Mouse (Mus musculus) midbrain, embryonic 10.5 days (tissue): ENCODE data around the gene Scarf1. TPM values are rescaled to one million over a fixed set of nuclear protein-coding genes. Genes with fewer than 3 reads are reported as not detected.
"Not testable (repeated sequence)": the region's sequence is repeated elsewhere in the genome, so short reads cannot be mapped to it uniquely, and the experiment has no call there.

Source experiments
- DNase-seq: peaks from one replicate; pipeline ENCODE4 v3.0.0-alpha.2; 2017; ENCODE audit warnings: low spot score
- H3K27ac ChIP-seq: fragments of 300-500 bp; sonication (generic); replicated peaks from 2 replicates; pipeline ENCODE4 v1.5.1; 2016; ENCODE audit warnings: mild to moderate bottlenecking
- H3K27me3 ChIP-seq: fragments of 300-500 bp; sonication (generic); 2 replicates; pipeline ENCODE4 v1.6.1; 2016; ENCODE audit warnings: low read depth, mild to moderate bottlenecking; ENCODE audit not compliant: poor library complexity, severe bottlenecking
- H3K36me3 ChIP-seq: fragments of 300-500 bp; sonication (generic); 2 replicates; pipeline ENCODE4 v1.6.1; 2016; ENCODE audit warnings: mild to moderate bottlenecking, moderate library complexity
- H3K4me1 ChIP-seq: fragments of 300-500 bp; sonication (generic); 2 replicates; pipeline ENCODE4 v1.6.1; 2016
- H3K4me3 ChIP-seq: fragments of 300-500 bp; sonication (generic); 2 replicates; pipeline ENCODE4 v1.5.1; 2016; ENCODE audit warnings: mild to moderate bottlenecking, moderate library complexity
- H3K9me3 ChIP-seq: fragments of 300-500 bp; sonication (generic); replicated peaks from 2 replicates; pipeline ENCODE4 v1.6.1; 2016; ENCODE audit warnings: mild to moderate bottlenecking
- WGBS: fragments of 180-500 bp; shearing (Covaris S2); methylation state at CpG from one replicate; pipeline ENCODE4 v1.1.7; 2016; 5-methylcytosine and 5-hydroxymethylcytosine counted together
- polyA plus RNA-seq: library from polyadenylated mRNA; unstranded; fragments of >200 nt; fragmentation: Nextera tagmentation; extraction: Ambion mirVana; gene quantifications from 2 replicates; pipeline ENCODE4 v1.2.1, GENCODE M21; 2016

Scarf1 gene
- polyA plus RNA-seq, 1 experiment from 2014 or later = 4.8 TPM

- 59% methylated on average over 5 of the region's 5 CpGs for WGBS
- Histone ChIP-seq H3K9me3 (no peaks in the 10 kb centered on the region), H3K4me1 (peaks cover 46% of the 10 kb centered on the region), H3K27ac (peak overlapping the region; percentile 24), H3K27me3 (no peaks in the 10 kb centered on the region), H3K4me3 (no peak overlapping the region), H3K36me3 (0 out of 2 replicates have a peak, but pooled peaks cover 2% of the 10 kb centered on the region)
- no peak for DNase-seq
Observed at GRCm38 (mm10) chr11:75549658-75550111, 36.3 kb downstream of the Scarf1 start.

GRCm38 (mm10) chr11:75550200-75550946 is 37.0 kb downstream of the Scarf1 start:
- Histone ChIP-seq H3K36me3 (no peaks in the 10 kb centered on the region), H3K27ac (peak overlapping the region; percentile 24), H3K27me3 (no peaks in the 10 kb centered on the region), H3K4me3 (no peak overlapping the region), H3K4me1 (peaks cover 46% of the 10 kb centered on the region), H3K9me3 (no peaks in the 10 kb centered on the region)
- no peak for DNase-seq
- WGBS = 67% methylated on average over 12 of the region's 12 CpGs

GRCm38 (mm10) chr11:75551321-75551720 is 38.0 kb downstream of the Scarf1 start:
- Histone ChIP-seq H3K4me1 (peaks cover 37% of the 10 kb centered on the region), H3K27me3 (no peaks in the 10 kb centered on the region), H3K27ac (0 out of 2 replicates have a peak overlapping the region, but pooled peaks have one; percentile 24), H3K9me3 (no peaks in the 10 kb centered on the region), H3K4me3 (no peak overlapping the region), H3K36me3 (no peaks in the 10 kb centered on the region)
- no peak for DNase-seq
- WGBS = 91% methylated on average over 5 of the region's 5 CpGs

GRCm38 (mm10) chr11:75551961-75552441 is 38.7 kb downstream of the Scarf1 start:
- Histone ChIP-seq H3K36me3 (no peaks in the 10 kb centered on the region), H3K27ac (peak overlapping the region; percentile 47; the same call in 1 of the 2 replicates), H3K4me1 (peaks cover 39% of the 10 kb centered on the region), H3K9me3 (no peaks in the 10 kb centered on the region), H3K4me3 (no peak overlapping the region), H3K27me3 (no peaks in the 10 kb centered on the region)
- no peak for DNase-seq
- WGBS = 77% methylated on average over 9 of the region's 9 CpGs

- H3K4me3 ChIP-seq = no peak overlapping the region
- H3K36me3 ChIP-seq = 0 out of 2 replicates have a peak, but pooled peaks cover 4% of the 10 kb centered on the region
- DNase-seq = no peak
- 58% methylated on average over 7 of the region's 7 CpGs for WGBS
- peaks cover 3% of the 10 kb centered on the region; the same call in 1 of the 2 replicates for H3K9me3 ChIP-seq
- H3K4me1 ChIP-seq = peaks cover 44% of the 10 kb centered on the region
- no peak overlapping the region for H3K27ac ChIP-seq
- no peaks in the 10 kb centered on the region for H3K27me3 ChIP-seq
Observed at GRCm38 (mm10) chr11:75552906-75553482, 39.7 kb downstream of the Scarf1 start.

DNA sequence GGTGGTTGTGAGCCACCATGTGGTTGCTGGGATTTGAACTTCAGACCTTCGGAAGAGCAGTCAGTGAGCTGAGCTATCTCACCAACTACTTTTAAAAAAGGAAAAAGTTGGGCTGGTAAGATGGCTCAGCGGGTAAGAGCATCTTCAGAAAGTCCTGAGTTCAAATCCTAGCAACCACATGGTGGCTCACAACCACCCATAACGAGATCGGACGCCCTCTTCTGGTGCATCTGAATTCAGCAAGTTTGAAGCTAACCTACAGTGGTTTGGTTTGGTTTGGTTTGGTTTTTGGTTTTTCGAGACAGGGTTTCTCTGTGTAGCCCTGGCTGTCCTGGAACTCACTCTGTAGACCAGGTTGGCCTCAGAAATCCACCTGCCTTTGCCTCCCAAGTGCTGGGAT is 42.7 kb downstream of the Scarf1 start:
- H3K27me3 ChIP-seq, H3K36me3 ChIP-seq, DNase-seq, H3K4me3 ChIP-seq, H3K27ac ChIP-seq, H3K9me3 ChIP-seq: not testable (repeated sequence)
- H3K4me1 ChIP-seq = peaks cover 25% of the 10 kb centered on the region
- WGBS = 91% methylated on average over 6 of the region's 6 CpGs

DNA sequence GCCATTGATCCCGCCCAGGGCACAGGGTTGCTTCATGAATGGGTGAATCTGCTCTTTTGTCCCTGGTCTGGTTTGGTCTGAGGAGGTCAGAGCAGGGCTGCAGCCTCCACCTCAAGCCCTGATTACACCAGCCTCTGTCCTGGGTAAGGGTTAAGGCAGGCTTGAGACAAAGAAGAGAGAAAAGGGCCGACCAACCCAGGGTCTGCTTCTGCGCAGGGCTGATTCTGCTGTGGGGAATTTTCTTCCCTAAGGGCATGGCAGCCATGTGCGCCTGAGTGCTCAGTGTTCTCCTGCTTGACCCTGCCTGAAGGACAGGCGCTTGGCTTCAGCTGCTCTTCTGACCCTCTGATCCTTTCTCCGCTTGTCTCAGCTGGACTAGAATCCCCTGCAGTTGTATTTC is 43.8 kb downstream of the Scarf1 start:
- H3K27ac ChIP-seq = peak overlapping the region; percentile 46; the same call in 1 of the 2 replicates
- 86% methylated on average over 6 of the region's 6 CpGs for whole genome bisulfite sequencing

DNA sequence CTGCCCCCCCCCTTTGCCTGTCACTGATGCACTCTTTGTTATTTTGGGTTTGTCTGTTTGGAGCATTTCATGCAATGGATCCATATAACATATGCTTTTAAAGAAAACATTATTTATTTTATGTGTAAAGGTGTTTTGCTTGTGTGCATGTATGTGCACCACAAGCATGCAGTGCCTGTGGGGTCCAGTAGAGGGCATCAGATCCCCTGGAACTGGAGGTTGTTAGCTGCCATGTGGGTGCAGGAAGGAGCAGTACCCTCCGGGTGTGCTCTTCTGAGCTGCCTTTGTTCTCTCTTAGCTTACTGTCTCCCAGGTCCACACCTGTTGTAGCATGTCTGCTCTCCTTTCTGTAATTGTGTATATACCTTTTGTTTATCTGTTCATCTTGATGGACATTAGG is 44.8 kb downstream of the Scarf1 start:
- no peak overlapping the region for H3K27ac ChIP-seq
- peaks cover 7% of the 10 kb centered on the region; the same call in 1 of the 2 replicates for H3K36me3 ChIP-seq
- no peaks in the 10 kb centered on the region for H3K27me3 ChIP-seq
- 89% methylated on average over 1 of the region's 1 CpGs for WGBS
- H3K9me3 ChIP-seq = peaks cover 5% of the 10 kb centered on the region; the same call in 1 of the 2 replicates
- DNase-seq = no peak
- H3K4me1 ChIP-seq = peaks cover 8% of the 10 kb centered on the region
- H3K4me3 ChIP-seq = no peak overlapping the region

More for the DNA sequence above, 43.8 kb downstream of the Scarf1 start:
- DNase-seq = no peak
- Histone ChIP-seq H3K4me1 (peaks cover 14% of the 10 kb centered on the region), H3K27me3 (no peaks in the 10 kb centered on the region), H3K4me3 (no peak overlapping the region), H3K36me3 (0 out of 2 replicates have a peak, but pooled peaks cover 4% of the 10 kb centered on the region), H3K9me3 (peaks cover 5% of the 10 kb centered on the region; the same call in 1 of the 2 replicates)

DNA sequence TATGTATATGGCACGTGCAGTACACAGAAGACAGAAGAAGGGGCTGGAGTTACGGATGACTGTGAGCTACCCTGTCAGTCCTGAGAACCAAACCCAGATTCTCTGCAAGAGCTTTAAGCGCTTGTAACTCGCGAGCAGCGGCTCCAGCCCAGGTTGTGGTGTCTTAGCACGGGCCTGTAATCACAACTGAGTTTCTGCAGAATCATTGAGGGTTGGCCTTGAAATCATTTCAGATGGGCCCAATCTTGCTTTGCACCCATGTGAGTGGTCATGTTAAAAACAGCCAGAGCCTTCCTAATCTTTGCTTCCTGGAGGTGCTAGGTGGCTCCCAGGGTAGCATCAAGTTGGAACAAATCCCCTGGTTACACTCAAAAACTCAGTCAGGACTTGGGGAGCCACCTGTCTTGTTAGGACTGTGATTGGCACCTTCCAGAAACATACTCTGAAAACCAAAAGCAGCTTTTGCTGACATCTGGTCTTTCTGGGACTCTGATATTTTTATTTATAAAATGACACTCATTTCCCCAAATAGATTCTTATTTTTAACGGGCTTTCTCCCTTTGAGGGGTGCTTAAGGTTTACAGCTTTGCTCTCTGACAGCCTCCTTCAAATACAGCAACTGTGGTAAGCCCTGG is 46.6 kb downstream of the Scarf1 start:
- H3K9me3 ChIP-seq = peaks cover 5% of the 10 kb centered on the region; the same call in 1 of the 2 replicates
- no peaks in the 10 kb centered on the region for H3K27me3 ChIP-seq
- H3K27ac ChIP-seq = no peak overlapping the region
- peaks cover 16% of the 10 kb centered on the region; the same call in 1 of the 2 replicates for H3K36me3 ChIP-seq
- 92% methylated on average over 8 of the region's 8 CpGs for WGBS
- no peak for DNase-seq
- H3K4me1 ChIP-seq = peaks cover 8% of the 10 kb centered on the region
- no peak overlapping the region for H3K4me3 ChIP-seq

GRCm38 (mm10) chr11:75560530-75561409 is 47.4 kb downstream of the Scarf1 start:
- WGBS = 85% methylated on average over 14 of the region's 14 CpGs
- peaks cover 5% of the 10 kb centered on the region; the same call in 1 of the 2 replicates for H3K9me3 ChIP-seq

GRCm38 (mm10) chr11:75561410-75561791 is 48.1 kb downstream of the Scarf1 start:
- Histone ChIP-seq H3K9me3 (peaks cover 5% of the 10 kb centered on the region; the same call in 1 of the 2 replicates), H3K36me3 (peaks cover 16% of the 10 kb centered on the region; the same call in 1 of the 2 replicates), H3K27me3 (no peaks in the 10 kb centered on the region), H3K4me3 (no peak overlapping the region), H3K27ac (no peak overlapping the region), H3K4me1 (peaks cover 10% of the 10 kb centered on the region)
- WGBS = 81% methylated on average over 5 of the region's 5 CpGs
- DNase-seq = no peak

More at GRCm38 (mm10) chr11:75560530-75561409, 47.4 kb downstream of the Scarf1 start:
- H3K4me1 ChIP-seq = peaks cover 8% of the 10 kb centered on the region
- no peak overlapping the region for H3K4me3 ChIP-seq
- no peak overlapping the region for H3K27ac ChIP-seq
- DNase-seq = no peak
- peaks cover 16% of the 10 kb centered on the region; the same call in 1 of the 2 replicates for H3K36me3 ChIP-seq
- H3K27me3 ChIP-seq = no peaks in the 10 kb centered on the region
